Mouse (Mus musculus) erythroid progenitor cell, adult 5-6 weeks (primary cell): Measurements from ENCODE around the gene Btbd35f17. TPM values are rescaled to one million over a fixed set of nuclear protein-coding genes. Genes with fewer than 3 reads are reported as not detected.
"Not testable (repeated sequence)": the region's sequence is repeated elsewhere in the genome, so short reads cannot be mapped to it uniquely, and the experiment has no call there.

Experiments used
- ATAC-seq: replicated peaks from 2 replicates; pipeline ENCODE4 v1.8.0; 2016; ENCODE audit warnings: moderate number of reproducible peaks, mild to moderate bottlenecking, moderate TSS enrichment, inconsistent platforms; ENCODE audit not compliant: poor library complexity, low FRiP score, severe bottlenecking
- total RNA-seq, 2 experiments: library from RNA; stranded (forward) in 1 of 2; stranded (reverse) in 1 of 2; fragments of 150-400 nt in 1 of 2; fragments of 186-747, 209-891 nt in 1 of 2; gene quantifications; 2 replicates each; pipeline versions ENCODE4 v1.2.3 to v1.2.4; 2015 to 2017; ENCODE audit warnings: low replicate concordance in 2 of 2

The Btbd35f17 gene
- total RNA-seq (2015; ENCODE audit: low replicate concordance) (not detected in 2 replicates), total RNA-seq (2017; ENCODE audit: low replicate concordance) (not detected in 2 replicates)

DNA sequence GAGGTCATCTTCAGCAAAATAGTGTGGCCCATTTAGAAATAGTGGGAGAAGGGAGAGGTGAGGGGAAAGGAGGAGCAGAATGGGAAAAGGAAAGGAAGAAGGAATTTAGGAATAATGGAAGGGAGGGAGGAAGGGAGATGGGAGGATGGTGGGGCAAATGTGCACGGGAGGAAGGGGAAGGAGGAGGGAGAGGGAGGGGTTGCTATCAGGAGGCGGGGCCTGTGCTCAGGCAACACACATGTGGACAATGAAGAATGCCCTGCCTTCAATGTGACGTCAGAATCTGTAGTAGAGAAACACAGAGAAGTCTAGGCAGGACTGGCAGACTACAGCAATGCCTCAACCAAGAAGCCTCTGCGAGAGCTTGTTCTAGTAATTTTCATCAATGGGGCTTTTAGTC, at the start of gene Btbd35f17:
Gene Btbd35f17, plus strand, starts transcription at position 301 of the 400 bp plus-strand sequence.
- ATAC-seq, result not testable (repeated sequence)

Other genes with a start within 250 kb of the Btbd35f17 start
- not detected in 2 replicates for gene Btbd35f28, start 174.1 kb upstream of the Btbd35f17 start, total RNA-seq (2015; ENCODE audit: low replicate concordance)
- gene Btbd35f28, start 174.1 kb upstream of the Btbd35f17 start, total RNA-seq (2017; ENCODE audit: low replicate concordance), result not detected in 2 replicates
- gene Btbd35f20, start 79.4 kb upstream of the Btbd35f17 start, total RNA-seq (2015; ENCODE audit: low replicate concordance), result not detected in 2 replicates
- gene Btbd35f20, start 79.4 kb upstream of the Btbd35f17 start, total RNA-seq (2017; ENCODE audit: low replicate concordance), result not detected in 2 replicates